Mouse (Mus musculus): ENCODE data around the gene Retreg1. TPM values are rescaled to one million over a fixed set of nuclear protein-coding genes. Genes with fewer than 3 reads are reported as not detected.

The Retreg1 gene
- polyA plus RNA-seq, 1 experiment from 2014 or later, result 1.6 TPM

DNA sequence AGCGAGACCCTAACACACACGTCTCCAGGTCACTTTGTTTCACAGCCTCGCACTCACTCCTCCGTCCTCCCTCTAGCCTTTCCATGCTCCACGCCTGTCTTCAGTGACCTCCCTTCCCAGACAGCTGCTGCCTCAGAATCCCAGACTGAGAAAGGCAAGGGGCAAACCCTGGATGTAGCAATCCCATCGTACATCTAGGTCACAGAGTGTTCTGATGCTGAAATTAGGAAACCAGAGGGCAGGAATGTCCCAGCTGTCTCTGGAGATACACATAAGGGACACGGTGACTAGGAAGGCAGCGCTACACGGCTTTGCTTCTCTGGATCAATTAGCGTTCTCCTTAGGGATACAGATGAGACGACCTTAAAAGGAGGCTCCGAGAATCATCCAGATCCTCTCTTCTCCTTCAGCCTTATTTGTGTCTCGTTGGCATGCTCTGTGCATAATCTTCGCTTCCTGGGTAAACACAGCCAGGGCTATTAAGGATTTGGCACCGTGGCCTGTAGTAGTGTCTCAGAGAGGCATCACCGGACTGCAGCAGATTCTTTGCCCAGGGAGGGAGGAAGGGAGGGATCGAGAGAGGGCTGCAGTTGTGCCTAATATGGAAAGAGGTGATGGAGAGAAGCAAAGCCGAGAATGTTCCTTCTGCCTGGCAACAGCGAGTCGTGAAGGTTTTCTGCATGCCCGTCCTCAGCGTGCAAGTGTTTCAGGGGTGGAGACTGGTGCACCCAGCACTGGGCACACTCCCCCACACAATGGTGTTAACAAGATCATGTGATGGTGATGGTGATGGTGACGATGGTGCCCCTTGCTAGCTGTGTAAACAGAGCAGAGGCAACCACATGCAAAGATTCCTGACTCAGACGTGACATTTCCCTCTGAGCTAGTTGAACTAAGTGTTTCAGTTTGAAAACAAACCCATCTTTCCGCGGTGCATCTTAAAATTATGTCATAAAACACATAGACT lies 105.6 kb downstream of the Retreg1 start:
- no peaks in the 10 kb centered on the region for H3K9me3 ChIP-seq
- DNase-seq (ENCODE audit: extremely low spot score, low spot score), result no peak
- 90% methylated on average over 26 of the region's 26 CpGs for WGBS
- no peaks in the 10 kb centered on the region for H3K4me1 ChIP-seq
- H3K36me3 ChIP-seq (replicated peaks), result no peaks in the 10 kb centered on the region
- H3K27ac ChIP-seq, result no peak overlapping the region
- H3K4me3 ChIP-seq, result no peak overlapping the region
- no peaks in the 10 kb centered on the region for H3K27me3 ChIP-seq (ENCODE audit: poor library complexity, severe bottlenecking)

GRCm38 (mm10) chr15:25949696-25950095 lies 106.7 kb downstream of the Retreg1 start:
- 91% methylated on average over 9 of the region's 9 CpGs for WGBS
- H3K9me3 ChIP-seq, result no peaks in the 10 kb centered on the region
- no peak for DNase-seq (ENCODE audit: extremely low spot score, low spot score)
- no peak overlapping the region for H3K27ac ChIP-seq
- no peaks in the 10 kb centered on the region for H3K4me1 ChIP-seq
- H3K4me3 ChIP-seq, result no peak overlapping the region
- no peaks in the 10 kb centered on the region for H3K36me3 ChIP-seq (replicated peaks)
- H3K27me3 ChIP-seq (ENCODE audit: poor library complexity, severe bottlenecking), result no peaks in the 10 kb centered on the region

DNA sequence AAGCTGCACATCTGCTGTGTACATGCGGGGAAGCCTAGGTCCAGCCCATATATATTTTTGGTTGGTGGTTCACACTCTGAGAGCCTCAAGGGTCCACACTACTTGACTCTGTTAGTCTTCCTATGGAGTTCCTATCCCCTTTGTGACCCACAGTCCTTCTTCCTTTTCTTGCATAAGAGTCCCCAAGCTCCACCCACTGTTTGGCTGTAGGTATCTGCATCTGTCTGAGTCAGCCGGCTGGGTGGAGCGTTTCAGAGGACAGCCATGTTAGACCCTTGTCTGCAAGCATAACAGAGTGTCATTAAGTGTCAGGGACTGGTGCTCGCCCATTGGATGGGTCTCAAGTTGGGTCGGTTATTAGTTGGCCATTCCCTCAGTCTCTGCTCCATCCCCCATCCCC lies 107.6 kb downstream of the Retreg1 start:
- Histone ChIP-seq H3K36me3 (replicated peaks) (no peaks in the 10 kb centered on the region), H3K4me1 (no peaks in the 10 kb centered on the region), H3K9me3 (no peaks in the 10 kb centered on the region), H3K27ac (no peak overlapping the region), H3K27me3 (ENCODE audit: poor library complexity, severe bottlenecking) (no peaks in the 10 kb centered on the region), H3K4me3 (no peak overlapping the region)
- 88% methylated on average over 5 of the region's 5 CpGs for WGBS
- DNase-seq (ENCODE audit: extremely low spot score, low spot score), result no peak

DNA sequence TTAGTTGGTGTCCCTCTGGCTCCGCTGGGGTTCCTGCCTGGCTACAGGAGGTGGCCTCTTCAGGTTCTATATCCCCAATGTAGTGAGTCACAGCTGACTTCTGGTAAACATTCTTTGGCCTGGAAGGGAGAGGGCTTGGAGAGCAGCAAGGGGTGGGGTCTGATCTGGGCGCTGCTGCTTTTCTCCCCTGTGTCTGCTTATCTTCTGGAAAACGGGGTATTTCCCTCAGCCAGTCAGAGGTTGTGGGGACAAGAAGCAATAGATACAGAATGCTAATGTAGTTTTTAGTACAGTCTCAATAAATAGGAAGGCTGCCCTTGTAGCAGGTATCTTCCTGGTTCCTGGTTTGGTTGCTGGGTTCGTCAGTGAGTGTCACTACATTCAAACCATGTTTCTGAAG lies 108.1 kb downstream of the Retreg1 start:
- DNase-seq (ENCODE audit: extremely low spot score, low spot score), result no peak
- WGBS, result 89% methylated on average over 4 of the region's 4 CpGs
- Histone ChIP-seq H3K36me3 (replicated peaks) (no peaks in the 10 kb centered on the region), H3K27ac (no peak overlapping the region), H3K27me3 (ENCODE audit: poor library complexity, severe bottlenecking) (no peaks in the 10 kb centered on the region), H3K4me3 (no peak overlapping the region), H3K4me1 (peaks cover 3% of the 10 kb centered on the region), H3K9me3 (no peaks in the 10 kb centered on the region)

- Histone ChIP-seq H3K4me1 (peaks cover 14% of the 10 kb centered on the region), H3K9me3 (no peaks in the 10 kb centered on the region), H3K4me3 (no peak overlapping the region), H3K27ac (0 out of 2 replicates have a peak overlapping the region, but pooled peaks have one; percentile 53), H3K36me3 (replicated peaks) (no peaks in the 10 kb centered on the region), H3K27me3 (ENCODE audit: poor library complexity, severe bottlenecking) (no peaks in the 10 kb centered on the region)
- 80% methylated on average over 5 of the region's 5 CpGs for WGBS
- no peak for DNase-seq (ENCODE audit: extremely low spot score, low spot score)
Observed at GRCm38 (mm10) chr15:25956001-25956400, 113.0 kb downstream of the Retreg1 start.

- Histone ChIP-seq H3K27me3 (ENCODE audit: poor library complexity, severe bottlenecking) (no peaks in the 10 kb centered on the region), H3K36me3 (replicated peaks) (no peaks in the 10 kb centered on the region), H3K4me1 (peaks cover 14% of the 10 kb centered on the region), H3K27ac (0 out of 2 replicates have a peak overlapping the region, but pooled peaks have one; percentile 53), H3K4me3 (no peak overlapping the region), H3K9me3 (no peaks in the 10 kb centered on the region)
- WGBS, result 50% methylated on average over 11 of the region's 11 CpGs
- peak; percentile 27 for DNase-seq (ENCODE audit: extremely low spot score, low spot score)
Observed at GRCm38 (mm10) chr15:25956422-25957117, 113.6 kb downstream of the Retreg1 start.

GRCm38 (mm10) chr15:25957651-25958050 lies 114.7 kb downstream of the Retreg1 start:
- Histone ChIP-seq H3K27me3 (ENCODE audit: poor library complexity, severe bottlenecking) (no peaks in the 10 kb centered on the region), H3K36me3 (replicated peaks) (no peaks in the 10 kb centered on the region), H3K4me3 (no peak overlapping the region), H3K9me3 (no peaks in the 10 kb centered on the region), H3K4me1 (peaks cover 14% of the 10 kb centered on the region), H3K27ac (no peak overlapping the region)
- no peak for DNase-seq (ENCODE audit: extremely low spot score, low spot score)
- WGBS, result 93% methylated on average over 10 of the region's 10 CpGs

DNA sequence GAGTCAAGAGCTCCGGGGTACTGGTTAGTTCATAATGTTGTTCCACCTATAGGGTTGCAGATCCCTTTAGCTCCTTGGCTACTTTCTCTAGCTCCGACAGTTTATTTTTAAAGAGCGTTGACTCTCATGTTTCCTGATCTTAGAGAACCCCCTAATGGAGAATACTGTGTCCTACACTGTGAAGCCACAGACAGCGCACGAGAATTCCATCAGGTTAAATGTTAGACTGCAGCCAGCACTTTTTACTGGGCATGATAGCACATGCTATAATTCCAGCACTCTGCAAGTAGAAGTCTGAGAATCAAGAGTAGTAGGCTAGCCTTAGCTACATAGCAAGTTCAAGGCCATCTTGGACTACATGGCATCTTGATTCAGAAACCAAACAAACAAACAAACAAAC lies 116.4 kb downstream of the Retreg1 start:
- Histone ChIP-seq H3K4me1 (peaks cover 14% of the 10 kb centered on the region), H3K27me3 (ENCODE audit: poor library complexity, severe bottlenecking) (no peaks in the 10 kb centered on the region), H3K36me3 (replicated peaks) (no peaks in the 10 kb centered on the region), H3K9me3 (no peaks in the 10 kb centered on the region), H3K27ac (no peak overlapping the region), H3K4me3 (no peak overlapping the region)
- no peak for DNase-seq (ENCODE audit: extremely low spot score, low spot score)
- 45% methylated on average over 5 of the region's 5 CpGs for WGBS

GRCm38 (mm10) chr15:25960231-25960630 lies 117.3 kb downstream of the Retreg1 start:
- no peak for DNase-seq (ENCODE audit: extremely low spot score, low spot score)
- Histone ChIP-seq H3K9me3 (no peaks in the 10 kb centered on the region), H3K36me3 (replicated peaks) (no peaks in the 10 kb centered on the region), H3K27me3 (ENCODE audit: poor library complexity, severe bottlenecking) (no peaks in the 10 kb centered on the region), H3K4me1 (peaks cover 14% of the 10 kb centered on the region), H3K27ac (no peak overlapping the region), H3K4me3 (no peak overlapping the region)
- WGBS, result 83% methylated on average over 5 of the region's 5 CpGs

- H3K4me3 ChIP-seq, result no peak overlapping the region
- DNase-seq (ENCODE audit: extremely low spot score, low spot score), result no peak
- H3K9me3 ChIP-seq, result no peaks in the 10 kb centered on the region
- 86% methylated on average over 6 of the region's 6 CpGs for WGBS
- no peaks in the 10 kb centered on the region for H3K27me3 ChIP-seq (ENCODE audit: poor library complexity, severe bottlenecking)
- no peak overlapping the region for H3K27ac ChIP-seq
- no peaks in the 10 kb centered on the region for H3K4me1 ChIP-seq
- no peaks in the 10 kb centered on the region for H3K36me3 ChIP-seq (replicated peaks)
Observed at GRCm38 (mm10) chr15:25966220-25966774, 123.3 kb downstream of the Retreg1 start.

GRCm38 (mm10) chr15:25971596-25971995 lies 128.6 kb downstream of the Retreg1 start:
- no peak for DNase-seq (ENCODE audit: extremely low spot score, low spot score)
- 90% methylated on average over 9 of the region's 9 CpGs for WGBS
- Histone ChIP-seq H3K27ac (no peak overlapping the region), H3K27me3 (ENCODE audit: poor library complexity, severe bottlenecking) (no peaks in the 10 kb centered on the region), H3K36me3 (replicated peaks) (no peaks in the 10 kb centered on the region), H3K4me1 (no peaks in the 10 kb centered on the region), H3K9me3 (no peaks in the 10 kb centered on the region), H3K4me3 (no peak overlapping the region)

GRCm38 (mm10) chr15:25972758-25973157 lies 129.8 kb downstream of the Retreg1 start:
- no peaks in the 10 kb centered on the region for H3K27me3 ChIP-seq (ENCODE audit: poor library complexity, severe bottlenecking)
- H3K4me1 ChIP-seq, result no peaks in the 10 kb centered on the region
- no peak overlapping the region for H3K27ac ChIP-seq
- H3K9me3 ChIP-seq, result no peaks in the 10 kb centered on the region
- DNase-seq (ENCODE audit: extremely low spot score, low spot score), result no peak
- WGBS, result 89% methylated on average over 5 of the region's 5 CpGs
- no peak overlapping the region for H3K4me3 ChIP-seq
- H3K36me3 ChIP-seq (replicated peaks), result no peaks in the 10 kb centered on the region

DNA sequence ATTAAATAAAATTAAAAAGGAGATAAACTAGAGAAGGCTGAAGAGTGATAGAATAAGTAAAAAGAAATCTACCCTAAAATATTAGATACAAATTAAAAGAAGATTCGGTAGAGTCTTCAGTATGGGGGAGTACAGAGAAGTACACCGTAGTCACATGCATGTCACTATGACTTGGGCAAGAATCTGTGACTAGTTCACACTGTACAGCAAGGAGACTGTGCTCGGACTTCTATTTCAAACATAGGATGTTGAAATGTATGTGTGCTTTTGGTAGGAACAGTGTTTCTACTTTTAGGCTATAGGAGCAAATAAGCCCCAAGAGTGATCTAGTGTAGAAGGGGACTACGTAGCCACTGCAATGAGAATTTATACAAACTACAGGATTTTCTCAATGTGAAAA lies 131.4 kb downstream of the Retreg1 start:
- H3K36me3 ChIP-seq (replicated peaks), result no peaks in the 10 kb centered on the region
- no peaks in the 10 kb centered on the region for H3K9me3 ChIP-seq

More for the DNA sequence above, 131.4 kb downstream of the Retreg1 start:
- H3K27ac ChIP-seq, result no peak overlapping the region
- 93% methylated on average over 4 of the region's 4 CpGs for WGBS
- H3K4me1 ChIP-seq, result no peaks in the 10 kb centered on the region
- no peak overlapping the region for H3K4me3 ChIP-seq
- no peaks in the 10 kb centered on the region for H3K27me3 ChIP-seq (ENCODE audit: poor library complexity, severe bottlenecking)
- DNase-seq (ENCODE audit: extremely low spot score, low spot score), result no peak

Data from forebrain, embryonic 10.5 days (tissue).